Mouse (Mus musculus) cerebellum, adult 11 months (tissue): Measurements from ENCODE around the gene Hacl1.

ENCODE experiments used
- DNase-seq: peaks from one replicate; pipeline ENCODE4 v3.0.0; 2022

Gene Hacl1

DNA sequence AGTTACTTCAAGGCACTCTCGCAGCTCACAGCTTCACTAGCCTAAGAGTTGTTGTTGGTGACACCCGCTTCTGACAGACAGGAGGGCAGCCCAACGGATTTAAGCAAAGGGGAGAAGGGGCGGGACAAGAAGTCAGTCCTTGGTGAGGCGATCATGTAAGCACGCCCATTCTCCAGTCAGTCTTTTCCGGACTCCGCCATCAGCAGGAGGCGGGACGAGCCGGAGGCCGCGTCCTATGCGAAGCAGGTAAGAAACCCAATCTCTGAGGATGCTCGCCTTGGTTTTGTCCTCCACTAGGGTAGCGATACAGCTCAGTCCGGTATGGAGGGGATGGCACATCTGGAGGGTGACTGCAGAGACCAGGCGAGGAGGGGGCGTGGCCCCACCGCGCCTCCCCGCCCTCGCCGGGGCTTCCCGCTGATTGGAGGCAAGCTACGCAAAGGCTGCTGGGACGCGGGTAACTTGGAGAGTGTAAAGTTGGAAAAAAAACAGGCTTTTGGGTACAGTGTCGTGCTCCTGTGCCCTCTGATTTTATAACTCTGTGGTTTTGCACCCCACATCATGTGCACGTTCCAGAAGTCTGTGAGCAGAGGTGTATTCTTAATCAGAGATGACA, at the start of gene Hacl1, which contains the start of gene Btd:
Hacl1 (minus strand) TSS at position 397 of the 616 bp plus-strand sequence.
Btd (plus strand) TSS at position 139 of the 616 bp plus-strand sequence.
- DNase-seq = peak; percentile 76

- DNase-seq = no peak
Observed at GRCm38 (mm10) chr14:31686231-31686630, 45.1 kb upstream of the Hacl1 start.

DNA sequence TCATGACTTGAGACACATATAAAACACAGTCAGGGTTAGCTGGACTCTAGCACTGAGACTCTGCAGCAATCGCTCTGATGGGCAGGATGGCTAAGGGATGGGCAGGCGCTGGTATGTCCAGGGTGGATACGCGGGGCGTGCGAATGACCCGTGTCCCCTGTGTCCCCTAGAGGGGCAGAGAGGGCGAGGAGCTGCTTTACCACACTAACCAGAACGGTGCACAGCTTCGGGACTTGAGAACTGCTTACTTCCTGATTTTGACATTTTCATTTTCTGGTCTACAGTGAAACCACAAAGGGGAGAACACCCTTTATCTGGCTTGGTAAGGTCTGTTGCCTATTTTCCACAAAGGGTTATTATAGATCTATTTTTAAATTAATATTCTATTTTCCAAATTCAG, 44.6 kb upstream of the Hacl1 start:
- DNase-seq = no peak

DNA sequence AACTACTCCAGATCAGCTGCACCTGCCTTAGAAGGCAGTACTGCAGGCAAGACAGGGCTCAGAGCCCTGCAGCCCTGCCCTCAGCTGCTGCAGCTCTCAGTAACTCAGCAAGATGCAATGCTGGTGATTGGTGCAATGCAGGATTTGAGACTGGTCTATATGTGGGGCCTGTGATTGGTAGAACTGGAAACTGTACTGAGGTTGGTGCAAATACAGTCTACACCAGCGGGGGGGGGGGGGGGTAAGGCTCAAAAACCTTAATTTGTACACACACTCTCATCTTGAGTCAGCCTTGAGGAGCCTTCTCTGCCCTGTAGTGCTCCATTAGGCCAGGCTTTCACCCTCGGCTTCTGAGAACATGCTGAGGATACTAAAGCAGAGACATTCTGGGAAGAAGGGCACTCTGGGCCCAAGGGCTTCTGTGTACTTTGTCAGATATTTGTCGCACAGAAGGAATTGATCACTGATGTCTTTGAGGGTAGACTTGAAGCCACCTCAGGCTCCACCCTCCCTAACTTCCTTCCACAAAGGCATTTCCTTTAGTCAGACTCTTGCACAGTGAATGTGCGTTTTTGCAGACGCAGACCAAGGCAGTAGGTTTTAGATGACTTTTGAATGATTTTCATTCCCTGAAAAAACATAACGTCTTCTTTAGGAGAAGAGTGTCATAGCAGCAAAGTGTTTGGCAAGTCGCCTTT, 43.4 kb upstream of the Hacl1 start:
- no peak for DNase-seq

DNA sequence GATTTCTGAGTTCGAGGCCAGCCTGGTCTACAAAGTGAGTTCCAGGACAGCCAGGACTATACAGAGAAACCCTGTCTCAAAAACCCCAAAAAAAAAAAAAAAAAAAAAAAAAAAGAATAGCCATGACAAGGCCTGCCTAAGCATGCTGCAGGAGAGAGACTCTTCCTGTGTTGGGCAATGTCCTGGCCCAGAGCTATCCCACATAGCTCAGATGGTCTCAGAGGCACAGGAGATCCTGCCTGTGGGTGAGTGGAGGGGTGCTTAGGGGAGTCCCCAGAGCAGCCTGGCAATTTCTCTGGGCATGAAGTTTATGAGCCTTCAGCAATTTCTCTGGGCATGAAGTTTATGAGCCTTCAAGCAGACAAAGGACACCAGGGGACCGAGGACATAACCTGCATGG, 42.5 kb upstream of the Hacl1 start:
- DNase-seq = no peak

GRCm38 (mm10) chr14:31681931-31682555, 41.0 kb upstream of the Hacl1 start:
- DNase-seq = no peak

DNA sequence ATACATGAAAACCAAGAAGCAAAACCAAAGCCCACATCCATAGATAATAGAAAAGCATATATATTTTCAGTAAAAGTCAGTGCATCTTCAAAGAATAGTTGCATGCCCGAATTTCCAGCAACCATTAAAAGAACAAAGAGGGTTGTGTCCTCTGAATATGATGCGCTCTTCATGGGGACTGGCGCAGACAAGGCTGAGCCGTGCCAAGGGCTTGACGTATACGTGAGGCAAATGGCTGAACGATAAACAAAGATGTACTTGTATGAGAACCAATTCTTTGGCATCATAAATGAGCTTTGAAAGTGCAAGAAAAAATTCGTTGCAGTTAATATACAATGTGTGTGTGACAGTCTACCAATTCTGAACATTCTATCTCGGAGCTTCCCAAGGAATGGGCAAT, 40.2 kb upstream of the Hacl1 start:
- DNase-seq = no peak

DNA sequence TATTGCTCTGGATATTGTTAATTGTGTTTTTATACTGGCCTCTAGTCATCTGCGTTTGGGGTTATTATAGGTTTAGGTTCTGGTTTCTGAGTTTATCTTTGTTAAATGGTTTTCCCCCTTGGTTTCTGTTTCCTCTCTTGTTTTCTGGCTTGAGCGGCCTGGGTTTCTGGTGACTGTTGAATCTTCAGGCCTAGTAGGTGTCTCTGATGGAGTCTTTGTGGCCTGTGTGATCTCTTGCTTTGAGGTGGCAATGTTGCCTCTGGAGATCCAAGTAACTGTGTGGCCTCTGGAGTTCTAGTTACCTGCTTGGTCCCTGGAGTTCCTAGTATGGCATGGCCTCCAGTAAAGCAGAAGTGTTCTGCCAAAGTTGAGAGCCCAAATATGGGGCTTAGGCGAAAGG, 39.6 kb upstream of the Hacl1 start:
- DNase-seq = no peak

- DNase-seq = no peak
Observed at GRCm38 (mm10) chr14:31671635-31672320, 30.7 kb upstream of the Hacl1 start.

DNA sequence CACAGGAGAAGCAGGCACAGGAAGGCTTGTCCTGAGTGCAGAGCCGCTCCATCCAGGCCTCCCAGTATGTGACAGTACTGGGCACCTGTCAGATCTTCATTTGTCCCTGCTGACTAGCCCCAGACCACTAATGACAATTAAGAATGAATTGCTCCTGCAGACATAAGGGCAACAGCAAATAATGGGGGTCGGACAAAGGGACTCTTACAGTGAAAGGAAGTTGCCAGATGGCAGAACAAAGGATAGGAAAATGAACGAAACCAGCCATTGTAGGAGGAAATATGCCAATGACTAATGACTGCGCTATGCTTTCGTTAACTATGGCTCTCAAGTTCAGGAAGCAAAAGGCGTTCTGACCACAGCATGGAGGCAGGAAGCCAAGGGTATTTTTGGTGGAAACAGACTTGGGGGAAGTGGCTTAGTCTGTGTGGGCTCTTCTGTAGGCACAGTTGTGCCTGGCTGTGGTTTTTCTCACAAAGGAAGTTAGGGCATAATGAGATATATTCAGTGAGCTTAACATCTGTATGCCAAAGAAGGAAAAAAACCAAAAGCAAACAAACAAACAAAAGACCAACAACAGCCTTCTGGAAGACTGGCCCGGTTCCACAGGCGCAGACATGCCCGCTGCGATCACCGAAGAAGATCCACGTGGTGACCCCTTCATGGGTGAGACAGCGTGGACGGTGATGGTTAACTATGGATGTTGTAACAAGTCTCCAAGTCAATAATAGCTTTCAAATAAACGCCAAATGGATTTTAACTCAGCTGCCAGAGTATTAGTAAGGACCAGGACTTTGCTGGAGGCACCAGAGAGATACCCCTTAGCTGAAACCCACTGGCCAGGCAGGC, 28.8 kb upstream of the Hacl1 start:
- no peak for DNase-seq

DNA sequence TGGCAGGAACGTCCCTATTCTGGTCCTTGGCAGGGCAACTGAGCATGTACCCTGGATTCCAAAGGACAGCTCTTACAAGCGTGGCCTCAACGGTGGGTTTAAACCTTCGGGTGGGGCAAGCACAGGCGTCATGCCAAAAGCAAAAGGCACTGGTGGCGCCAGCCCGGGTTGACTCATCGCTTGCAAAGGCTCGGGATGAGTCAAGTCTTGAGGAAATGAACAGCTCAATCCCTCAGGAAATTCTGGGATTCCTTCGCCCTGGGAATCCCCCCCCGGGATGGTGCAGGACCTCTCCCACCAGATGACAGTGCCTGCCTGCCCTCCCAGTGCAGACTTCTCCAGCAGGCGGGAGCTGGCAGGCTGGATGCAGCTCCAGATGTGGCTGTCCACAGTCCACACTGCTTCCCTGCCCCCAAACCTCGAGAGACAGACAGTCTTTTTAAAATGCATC, 28.1 kb upstream of the Hacl1 start:
- no peak for DNase-seq

GRCm38 (mm10) chr14:31668326-31668725, 27.2 kb upstream of the Hacl1 start:
- no peak for DNase-seq

DNA sequence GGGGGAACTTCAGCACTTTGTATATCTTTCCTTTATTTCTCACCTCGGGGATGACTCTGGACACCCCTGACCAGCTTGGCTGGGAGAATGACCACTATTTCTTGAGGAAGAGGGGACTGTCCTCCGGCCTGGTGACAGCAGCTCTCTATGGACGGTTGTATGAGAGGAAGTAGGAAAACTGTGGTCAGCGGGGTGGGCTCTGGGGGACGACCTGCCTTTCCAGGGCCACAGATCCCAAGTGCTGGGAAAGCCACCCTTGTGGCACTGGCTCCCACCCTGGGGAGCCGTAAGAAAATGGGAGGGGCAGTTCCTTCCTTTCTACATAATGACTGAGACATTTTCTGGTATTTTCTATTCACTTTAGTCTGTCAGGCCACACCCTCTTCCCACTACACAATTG, 26.7 kb upstream of the Hacl1 start:
- no peak for DNase-seq

GRCm38 (mm10) chr14:31666931-31667705, 26.0 kb upstream of the Hacl1 start:
- DNase-seq = no peak

DNA sequence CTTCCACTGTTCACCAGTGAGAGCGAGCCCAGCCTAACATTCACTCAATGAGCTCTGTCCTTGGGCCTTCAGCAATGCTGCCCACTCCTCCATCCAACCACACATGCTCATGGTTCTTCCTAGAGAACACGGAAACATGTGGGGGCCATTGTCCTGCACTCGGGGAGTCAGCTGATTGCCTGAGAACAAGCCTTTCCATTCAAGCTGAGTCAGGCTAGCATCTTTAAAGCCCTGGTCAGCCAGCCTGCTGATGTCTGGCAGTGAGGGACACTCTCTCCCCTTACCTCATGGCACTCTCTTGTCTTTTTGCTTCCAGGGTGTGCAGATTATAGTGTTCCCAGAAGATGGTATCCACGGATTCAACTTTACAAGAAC, 24.5 kb upstream of the Hacl1 start:
- DNase-seq = no peak

GRCm38 (mm10) chr14:31664903-31665565, 23.9 kb upstream of the Hacl1 start:
- DNase-seq = no peak

DNA sequence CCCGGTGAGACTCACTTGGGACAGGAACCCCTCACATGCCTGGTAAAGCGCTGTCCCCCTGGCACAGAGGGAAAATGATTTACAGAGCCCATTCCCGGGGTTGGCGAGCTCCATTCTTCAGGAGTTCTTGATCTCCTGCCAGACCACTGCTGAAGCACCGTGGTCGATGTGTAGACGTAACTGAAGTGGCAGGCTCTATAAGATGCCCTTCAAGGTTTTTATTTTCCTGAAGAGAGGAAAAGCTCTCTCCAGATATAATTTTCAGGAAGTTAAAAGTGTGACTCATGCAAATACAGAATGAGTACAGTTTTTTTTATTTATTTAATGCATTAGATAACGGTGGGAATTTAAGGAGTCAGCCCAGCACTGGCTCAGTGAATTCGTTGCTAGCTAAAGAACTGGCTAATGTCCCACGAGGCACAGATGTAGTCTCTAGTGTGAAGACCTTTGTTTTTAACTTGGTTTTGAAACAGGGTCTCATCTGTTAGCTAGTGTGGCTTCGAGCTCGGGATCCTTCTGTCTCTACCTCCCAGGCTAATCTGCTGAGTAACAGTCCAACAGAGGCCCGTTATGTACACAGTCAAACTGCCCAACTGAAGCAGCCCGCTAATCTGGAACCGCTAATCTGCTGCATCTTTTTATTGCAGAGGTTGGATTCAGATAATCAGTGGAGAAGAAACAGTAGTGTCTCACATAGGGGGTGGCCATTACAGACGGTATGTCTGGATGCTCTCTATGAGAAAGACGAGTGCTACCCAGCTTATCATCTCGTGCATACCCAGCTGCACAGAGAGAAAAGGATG, 23.2 kb upstream of the Hacl1 start:
- no peak for DNase-seq

- no peak for DNase-seq
Observed at GRCm38 (mm10) chr14:31663376-31664099, 22.5 kb upstream of the Hacl1 start.

DNA sequence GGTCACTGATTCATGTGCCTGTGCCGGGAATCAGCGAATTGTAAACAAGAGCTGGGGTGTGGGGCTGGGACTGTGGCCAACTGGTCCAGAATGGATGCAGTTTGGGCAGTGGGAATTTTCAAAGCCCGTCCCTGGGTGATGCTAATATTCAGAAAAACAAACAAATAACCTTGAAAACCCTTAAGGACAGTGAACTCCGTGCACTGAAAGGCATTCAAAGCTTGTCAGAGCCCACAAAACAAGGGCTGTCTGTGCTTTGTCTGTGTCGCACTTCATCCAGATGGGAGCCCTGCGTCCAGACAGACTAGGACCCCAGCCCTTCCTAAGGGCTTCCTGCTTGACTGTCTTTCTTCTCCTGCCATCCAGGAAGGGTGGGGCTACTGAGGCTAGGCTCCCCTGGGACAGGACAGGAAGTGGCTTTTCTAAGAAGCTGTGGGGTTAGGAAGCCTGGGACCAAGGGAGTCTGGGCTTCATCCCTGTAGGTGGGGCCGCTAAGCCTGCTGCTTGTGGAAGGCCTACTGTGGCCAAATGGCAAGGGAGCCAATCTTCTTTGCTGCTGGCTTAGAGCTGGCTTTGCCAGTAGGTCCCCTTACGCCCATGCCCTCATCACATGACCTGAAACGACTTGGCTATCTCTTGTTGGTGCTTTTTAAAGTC, 21.6 kb upstream of the Hacl1 start:
- DNase-seq = no peak
